ENCODE assay signal across 7 mouse cellular contexts in genomic region chr6:97857690-97858089, GRCm38 (mm10). TPM values are rescaled to one million over a fixed set of nuclear protein-coding genes. Genes with fewer than 3 reads are reported as not detected.
DNase-seq lines count a peak whose midpoint lies in the region; ATAC-seq lines count a peak whose summit lies in the region.

No protein-coding gene starts in this region.

- H3K36me3 ChIP-seq in liver, embryonic 11.5 days (ENCODE audit: control insufficient read depth, insufficient read depth, low read length) = no peaks in the 10 kb centered on the region
- no peaks in the 10 kb centered on the region for H3K36me3 ChIP-seq in embryonic facial prominence, embryonic 10.5 days (replicated peaks)

- H3K4me1 ChIP-seq in liver, embryonic 11.5 days (replicated peaks; ENCODE audit: control insufficient read depth, insufficient read depth, low read length) = no peaks in the 10 kb centered on the region
- no peaks in the 10 kb centered on the region for H3K4me1 ChIP-seq in embryonic facial prominence, embryonic 10.5 days

- H3K9me3 ChIP-seq in liver, embryonic 11.5 days (ENCODE audit: control insufficient read depth, low read length) = no peaks in the 10 kb centered on the region
- H3K9me3 ChIP-seq in embryonic facial prominence, embryonic 10.5 days = no peaks in the 10 kb centered on the region

- no peak overlapping the region for H3K27ac ChIP-seq in liver, embryonic 11.5 days (ENCODE audit: low read depth, low read length)
- H3K27ac ChIP-seq in embryonic facial prominence, embryonic 10.5 days (replicated peaks) = no peak overlapping the region

- no peak overlapping the region for H3K4me2 ChIP-seq in liver, embryonic 11.5 days

- ATAC-seq in liver, embryonic 11.5 days (replicated peaks; ENCODE audit: low FRiP score) = no peak

- no peak overlapping the region for H3K9ac ChIP-seq in liver, embryonic 11.5 days (ENCODE audit: low read depth, low read length)

- intact Hi-C loops in heart, postnatal 10 days (cut with DNase I) = loop anchor here (5.0 kb wide), 3 partner anchors 50 to 145 kb away; partner anchors contain the start of gene Mitf

- H3K4me3 ChIP-seq in liver, embryonic 11.5 days (ENCODE audit: low read depth, low read length) = no peak overlapping the region
- H3K4me3 ChIP-seq in embryonic facial prominence, embryonic 10.5 days = no peak overlapping the region

- peak; percentile 17 for DNase-seq in liver
- DNase-seq in liver, embryonic 11.5 days (ENCODE audit: low spot score) = no peak
- DNase-seq in embryonic facial prominence, embryonic 10.5 days (ENCODE audit: low spot score) = peak; percentile 24
- peak; percentile 50 to 57 for DNase-seq in heart, postnatal 10 days
- peak; percentile 64 for DNase-seq in lung, postnatal 36 days
- no peak for DNase-seq in spleen, postnatal 4 days (ENCODE audit: low spot score in 2 of 2)
- no peak for DNase-seq in cerebellum, adult 8-10 months

- H3K27me3 ChIP-seq in liver, embryonic 11.5 days (replicated peaks; ENCODE audit: control insufficient read depth, insufficient read depth, low read length) = no peaks in the 10 kb centered on the region
- H3K27me3 ChIP-seq in embryonic facial prominence, embryonic 10.5 days (replicated peaks; ENCODE audit: low read depth, poor library complexity, severe bottlenecking) = no peaks in the 10 kb centered on the region

- 44% methylated on average over 3 of the region's 3 CpGs for WGBS in liver, embryonic 11.5 days
- whole genome bisulfite sequencing in embryonic facial prominence, embryonic 10.5 days = 60% methylated on average over 3 of the region's 3 CpGs

RNA-seq across cellular contexts. Expression of gene Mitf, which starts 50.8 kb away (rescaled TPM):
- polyA plus RNA-seq in liver, embryonic 11.5 days (2014; fragmentation: Nextera tagmentation; extraction: Ambion mirVana) = 0.27 and 1.0 TPM in 2 replicates
- 2.1 and 2.6 TPM in 2 replicates for polyA plus RNA-seq in embryonic facial prominence, embryonic 10.5 days (2016; fragmentation: Nextera tagmentation; extraction: Ambion mirVana)
- 10 to 100 TPM; 54.0 to 58.1 TPM for total RNA-seq in heart, postnatal 10 days (2021)

Comparison
In these comparisons a context has a peak if more than half of its experiments do, and no peak if none do; other contexts are left out.
1. DNase-seq: peak in liver (single experiment), embryonic facial prominence, embryonic 10.5 days (single experiment), heart, postnatal 10 days (2 of 2) and lung, postnatal 36 days (single experiment); none in liver, embryonic 11.5 days (single experiment), spleen, postnatal 4 days (0 of 2) and cerebellum, adult 8-10 months (single experiment).